Mouse (Mus musculus): Measurements from ENCODE around the gene P3h3.

GRCm38 (mm10) chr6:124890997-124891396 lies 33.4 kb upstream of the P3h3 start:
- no peak for TF ChIP-seq CTCF (IDR thresholded peaks at IDR 0.05; ENCODE audit: low read depth, low read length)
- no peak for TF ChIP-seq POLR2A (IDR thresholded peaks at IDR 0.05; ENCODE audit: extremely low read depth, insufficient read depth, low read length)

All from liver, adult 2 months (tissue).